Mouse (Mus musculus) neural tube, embryonic 14.5 days (tissue): ENCODE measurements at regions not wholly inside any gene's neighbourhood (a gene's known extent, or its start where the extent isn't known, plus 50 kb on each side); places are given as distances from the start of the nearest gene placed in this dataset.
A peak's percentile ranks its signal among the peaks of the same experiment; 100 is the strongest.

Experiments used
- ATAC-seq: fragments of 200-750 bp; cut with Nextera tagmentation; 2 replicates; pipeline ENCODE4 v1.8.0; 2017; ENCODE audit warnings: low read depth, mild to moderate bottlenecking, moderate TSS enrichment, moderate library complexity
- H3K27ac ChIP-seq: fragments of 300-500 bp; sonication (generic); 2 replicates; pipeline ENCODE4 v1.5.1; 2014; ENCODE audit warnings: low read depth, mild to moderate bottlenecking, control low read depth, low read length, moderate library complexity, mixed read lengths
- H3K27me3 ChIP-seq: fragments of 300-500 bp; sonication (generic); 2 replicates; pipeline ENCODE4 v1.6.1; 2014; ENCODE audit warnings: low read length; ENCODE audit not compliant: control insufficient read depth, insufficient read depth
- H3K36me3 ChIP-seq: fragments of 300-500 bp; sonication (generic); 2 replicates; pipeline ENCODE4 v1.6.1; 2014; ENCODE audit warnings: low read length, mixed read lengths; ENCODE audit not compliant: control insufficient read depth, insufficient read depth
- H3K4me1 ChIP-seq: fragments of 300-500 bp; sonication (generic); 2 replicates; pipeline ENCODE4 v1.6.1; 2014; ENCODE audit warnings: low read length; ENCODE audit not compliant: control insufficient read depth, insufficient read depth
- H3K4me2 ChIP-seq: fragments of 300-500 bp; sonication (generic); 2 replicates; pipeline ENCODE4 v1.6.1; 2014; ENCODE audit warnings: mild to moderate bottlenecking, low read depth, low read length, control low read depth
- H3K4me3 ChIP-seq: fragments of 300-500 bp; sonication (generic); 2 replicates; pipeline ENCODE4 v1.5.1; 2014; ENCODE audit warnings: low read depth, low read length, control low read depth, mixed read lengths
- H3K9ac ChIP-seq: fragments of 300-500 bp; sonication (generic); replicated peaks from 2 replicates; pipeline ENCODE4 v1.6.1; 2014; ENCODE audit warnings: low read depth, mild to moderate bottlenecking, control low read depth, low read length, mixed read lengths
- H3K9me3 ChIP-seq: fragments of 300-500 bp; sonication (generic); 2 replicates; pipeline ENCODE4 v1.6.1; 2016; ENCODE audit warnings: low read length; ENCODE audit not compliant: control insufficient read depth
- WGBS: fragments of 180-500 bp; shearing (Covaris S2); extraction: QIAGEN DNeasy Blood & Tissue Kit; methylation state at CpG from one replicate; pipeline ENCODE4 v1.1.7; 2014; 5-methylcytosine and 5-hydroxymethylcytosine counted together

DNA sequence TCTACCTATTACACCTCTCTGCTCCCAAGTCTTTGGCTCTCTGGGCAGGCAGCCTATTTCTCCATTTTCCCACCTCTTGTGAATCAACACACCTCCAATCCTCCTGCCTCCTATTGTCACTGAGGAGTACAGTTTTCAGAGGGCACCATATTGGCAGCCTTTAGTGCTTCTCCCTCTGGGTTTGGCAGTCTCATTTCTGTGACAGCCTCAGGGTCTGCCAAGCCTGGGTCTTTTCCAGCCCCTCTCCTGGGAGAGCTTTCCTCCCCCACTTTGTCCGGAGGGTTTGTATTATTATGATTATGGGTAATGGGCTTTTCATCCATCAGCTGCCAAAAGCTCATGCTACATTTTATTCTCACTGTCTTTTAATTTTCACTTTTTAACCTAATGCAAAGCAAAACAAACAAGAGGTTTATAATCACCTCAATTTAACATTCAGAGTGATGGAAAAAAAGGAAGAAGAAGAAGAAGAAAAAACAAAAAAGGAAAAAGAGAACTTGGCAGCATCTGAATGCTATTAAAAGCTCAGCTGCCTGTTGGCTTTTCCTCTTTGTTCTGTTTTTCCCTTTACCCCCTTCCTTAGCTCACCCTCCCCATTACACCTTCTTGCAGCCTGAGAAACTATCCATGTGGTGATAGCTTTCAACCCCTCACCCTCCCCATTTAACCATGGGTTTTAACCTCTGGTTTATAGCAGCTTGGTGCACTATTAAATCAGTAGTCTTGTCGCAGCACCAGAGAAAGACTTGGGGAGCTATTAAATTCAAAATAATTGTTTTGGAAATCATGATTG is 790.5 kb upstream of the Cdh8 start:
- ATAC-seq: peak; percentile 71; the same call in 1 of the 2 replicates
- Histone ChIP-seq H3K27me3 (no peaks in the 10 kb centered on the region), H3K36me3 (no peaks in the 10 kb centered on the region), H3K9ac (no peak overlapping the region), H3K9me3 (no peaks in the 10 kb centered on the region), H3K27ac (no peak overlapping the region), H3K4me2 (no peak overlapping the region), H3K4me3 (no peak overlapping the region), H3K4me1 (no peaks in the 10 kb centered on the region)
- 27% methylated on average over 2 of the region's 2 CpGs for WGBS

DNA sequence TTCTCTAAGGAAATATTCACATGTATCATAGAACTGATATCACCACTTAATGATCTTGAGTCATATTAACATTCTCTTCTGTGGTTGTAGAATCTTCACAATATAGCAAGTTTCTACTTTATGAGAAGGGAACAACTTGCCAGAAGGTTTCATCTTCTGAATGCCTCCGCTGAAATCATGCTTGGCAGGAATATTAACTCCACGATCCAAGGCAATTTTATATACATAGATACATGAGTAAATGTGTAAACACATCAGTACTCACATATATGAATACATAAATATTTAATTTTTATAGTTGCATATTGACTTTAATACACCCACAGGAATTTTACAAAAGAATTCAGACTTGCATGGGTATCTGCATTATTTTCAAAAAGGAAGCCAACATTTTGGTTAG is 777.0 kb upstream of the Cdh8 start:
- Histone ChIP-seq H3K36me3 (no peaks in the 10 kb centered on the region), H3K9ac (no peak overlapping the region), H3K4me3 (no peak overlapping the region), H3K4me2 (no peak overlapping the region), H3K27me3 (no peaks in the 10 kb centered on the region), H3K4me1 (no peaks in the 10 kb centered on the region), H3K9me3 (no peaks in the 10 kb centered on the region), H3K27ac (no peak overlapping the region)
- ATAC-seq: no peak
- 75% methylated on average over 2 of the region's 2 CpGs for WGBS

GRCm38 (mm10) chr8:100190698-100191097 is 774.4 kb upstream of the Cdh8 start:
- Histone ChIP-seq H3K27ac (no peak overlapping the region), H3K27me3 (no peaks in the 10 kb centered on the region), H3K9ac (no peak overlapping the region), H3K36me3 (no peaks in the 10 kb centered on the region), H3K4me2 (no peak overlapping the region), H3K9me3 (no peaks in the 10 kb centered on the region), H3K4me3 (no peak overlapping the region), H3K4me1 (no peaks in the 10 kb centered on the region)
- 87% methylated on average over 2 of the region's 2 CpGs for WGBS
- ATAC-seq: no peak

DNA sequence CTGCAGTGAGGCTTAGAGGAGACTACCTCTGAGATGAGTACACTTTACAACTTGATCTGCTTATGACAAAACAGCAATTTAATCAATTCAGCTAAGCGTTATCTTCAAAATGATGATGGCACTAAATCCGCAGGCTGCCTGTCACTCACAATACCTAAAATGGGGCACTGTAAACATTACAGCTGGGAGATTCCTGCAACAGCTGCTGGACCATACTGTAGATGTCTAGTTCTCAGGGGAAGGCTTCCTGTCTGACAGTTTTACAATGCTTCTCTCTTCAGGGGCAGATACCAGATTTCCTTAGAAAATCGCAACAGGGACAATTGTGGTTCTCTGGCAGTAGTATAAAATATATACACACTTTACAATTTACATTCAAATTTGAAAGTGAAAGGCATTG is 771.7 kb upstream of the Cdh8 start:
- H3K36me3 ChIP-seq: no peaks in the 10 kb centered on the region
- ATAC-seq: no peak
- no peak overlapping the region for H3K27ac ChIP-seq
- H3K27me3 ChIP-seq: no peaks in the 10 kb centered on the region
- no peaks in the 10 kb centered on the region for H3K9me3 ChIP-seq
- no peak overlapping the region for H3K4me2 ChIP-seq
- 58% methylated on average over 3 of the region's 3 CpGs for WGBS
- no peak overlapping the region for H3K9ac ChIP-seq
- no peaks in the 10 kb centered on the region for H3K4me1 ChIP-seq
- H3K4me3 ChIP-seq: no peak overlapping the region

DNA sequence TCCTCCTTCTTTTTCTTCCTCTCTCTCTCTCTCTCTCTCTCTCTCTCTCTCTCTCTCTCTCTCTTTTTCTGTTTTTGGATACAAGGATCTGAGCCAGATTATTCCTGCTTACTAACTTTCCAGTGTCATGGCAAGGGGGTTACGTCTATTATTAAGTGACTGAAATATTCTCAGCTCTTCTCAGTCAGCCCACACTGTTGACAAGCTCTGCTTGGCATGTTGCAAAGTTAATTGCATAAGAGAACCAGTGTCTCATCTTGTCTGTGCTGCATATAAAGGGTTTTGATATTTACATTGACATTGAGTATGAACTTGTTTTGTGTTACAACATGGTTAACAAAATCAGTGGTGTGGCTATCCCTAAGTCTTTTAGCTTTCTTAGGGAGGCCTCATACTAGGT is 760.2 kb upstream of the Cdh8 start:
- ATAC-seq: no peak

GRCm38 (mm10) chr8:100145411-100145810 is 729.1 kb upstream of the Cdh8 start:
- no peak for ATAC-seq
- 91% methylated on average over 1 of the region's 1 CpGs for WGBS
- Histone ChIP-seq H3K4me3 (no peak overlapping the region), H3K4me1 (no peaks in the 10 kb centered on the region), H3K9ac (no peak overlapping the region), H3K27ac (no peak overlapping the region), H3K27me3 (no peaks in the 10 kb centered on the region), H3K9me3 (no peaks in the 10 kb centered on the region), H3K4me2 (no peak overlapping the region), H3K36me3 (no peaks in the 10 kb centered on the region)

More for the DNA sequence above, 760.2 kb upstream of the Cdh8 start:
- Histone ChIP-seq H3K36me3 (no peaks in the 10 kb centered on the region), H3K27me3 (no peaks in the 10 kb centered on the region), H3K9ac (no peak overlapping the region), H3K4me2 (no peak overlapping the region), H3K9me3 (no peaks in the 10 kb centered on the region), H3K4me3 (no peak overlapping the region), H3K4me1 (no peaks in the 10 kb centered on the region), H3K27ac (no peak overlapping the region)
- 91% methylated on average over 1 of the region's 1 CpGs for WGBS

GRCm38 (mm10) chr8:100144124-100144680 is 727.9 kb upstream of the Cdh8 start:
- Histone ChIP-seq H3K9me3 (no peaks in the 10 kb centered on the region), H3K4me1 (no peaks in the 10 kb centered on the region), H3K9ac (no peak overlapping the region), H3K27ac (no peak overlapping the region), H3K36me3 (no peaks in the 10 kb centered on the region), H3K4me3 (no peak overlapping the region), H3K27me3 (no peaks in the 10 kb centered on the region), H3K4me2 (no peak overlapping the region)
- 52% methylated on average over 5 of the region's 5 CpGs for WGBS
- no peak for ATAC-seq

DNA sequence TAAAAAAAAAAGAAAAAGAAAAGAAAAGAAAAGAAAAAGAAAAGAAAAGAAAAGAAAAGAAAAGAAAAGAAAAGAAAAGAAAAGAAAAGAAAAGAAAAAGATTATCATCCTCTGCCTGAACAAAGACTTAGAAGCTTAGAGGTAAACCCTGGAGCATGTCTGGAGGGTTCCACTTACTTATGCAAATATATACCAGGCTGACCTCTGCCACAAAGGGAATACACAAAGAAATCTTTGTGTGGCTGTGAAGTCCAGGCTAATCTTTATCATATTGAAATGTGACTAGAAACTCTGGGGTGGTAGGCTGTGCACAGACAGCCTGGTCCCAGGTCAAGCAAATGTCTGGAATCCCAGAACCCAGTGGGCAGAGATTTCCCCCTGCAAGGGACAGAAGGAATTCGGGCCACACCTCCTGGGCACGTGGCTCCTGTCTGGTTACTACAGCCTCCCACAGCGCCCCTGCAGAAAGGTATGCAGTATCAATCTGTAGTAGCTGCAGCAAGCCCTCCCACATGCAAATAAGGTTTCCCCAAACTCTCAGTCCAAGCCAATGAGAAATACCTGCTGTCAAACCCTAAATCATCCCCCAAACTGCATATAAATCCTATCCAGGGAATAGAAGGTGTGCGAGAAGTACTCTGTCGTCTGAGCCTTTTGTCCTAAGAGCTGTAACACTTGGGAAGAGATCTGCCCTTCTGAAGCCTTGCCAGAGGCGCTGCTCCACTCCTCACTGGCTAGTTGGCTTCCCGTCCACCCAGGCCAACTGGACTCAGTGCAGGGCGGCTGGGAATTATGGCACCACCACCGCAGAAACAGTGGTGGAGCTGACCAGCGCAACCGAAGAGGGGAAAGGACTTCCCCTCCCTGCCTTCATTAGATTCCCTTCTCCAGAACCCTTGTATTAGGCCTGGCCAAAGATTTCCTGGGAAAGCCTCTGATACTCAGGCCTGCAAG is 688.4 kb upstream of the Cdh8 start:
- H3K9ac ChIP-seq: no peak overlapping the region
- no peak for ATAC-seq
- no peaks in the 10 kb centered on the region for H3K4me1 ChIP-seq
- H3K27ac ChIP-seq: no peak overlapping the region
- no peaks in the 10 kb centered on the region for H3K27me3 ChIP-seq
- H3K36me3 ChIP-seq: no peaks in the 10 kb centered on the region
- 48% methylated on average over 11 of the region's 11 CpGs for WGBS
- H3K4me3 ChIP-seq: no peak overlapping the region
- no peaks in the 10 kb centered on the region for H3K9me3 ChIP-seq
- H3K4me2 ChIP-seq: no peak overlapping the region

- no peak overlapping the region for H3K9ac ChIP-seq
- H3K27ac ChIP-seq: no peak overlapping the region
- ATAC-seq: no peak
- 49% methylated on average over 2 of the region's 2 CpGs for WGBS
- H3K9me3 ChIP-seq: no peaks in the 10 kb centered on the region
- no peak overlapping the region for H3K4me2 ChIP-seq
- no peak overlapping the region for H3K4me3 ChIP-seq
- H3K27me3 ChIP-seq: no peaks in the 10 kb centered on the region
- no peaks in the 10 kb centered on the region for H3K36me3 ChIP-seq
- H3K4me1 ChIP-seq: no peaks in the 10 kb centered on the region
These were observed 685.7 kb upstream of the Cdh8 start for GRCm38 (mm10) chr8:100101957-100102356.
